Mouse (Mus musculus): ENCODE data around the gene Tgfb1i1. TPM values are rescaled to one million over a fixed set of nuclear protein-coding genes. Genes with fewer than 3 reads are reported as not detected.

Gene Tgfb1i1
- total RNA-seq (2014; rRNA removed) (9.4 and 9.7 TPM in 2 replicates), polyA plus RNA-seq (2015; fragmentation: Nextera tagmentation; extraction: Ambion mirVana) (18.5 and 22.1 TPM in 2 replicates)

GRCm38 (mm10) chr7:128246496-128247391 is at the start of gene Tgfb1i1:
Gene Tgfb1i1, plus strand, starts transcription at chr7:128246812.
- Histone ChIP-seq H3K27me3 (ENCODE audit: insufficient read depth, low read length) (peaks cover 5% of the 10 kb centered on the region; the same call in 1 of the 2 replicates), H3K4me1 (ENCODE audit: insufficient read depth) (no peaks in the 10 kb centered on the region), H3K36me3 (ENCODE audit: insufficient read depth) (peaks cover 28% of the 10 kb centered on the region), H3K4me3 (ENCODE audit: low read depth, low read length) (peak within 1 kb of the TSS; percentile 40), H3K4me2 (ENCODE audit: low read depth) (peak within 1 kb of the TSS; percentile 61), H3K9me3 (ENCODE audit: low read length) (no peaks in the 10 kb centered on the region), H3K27ac (ENCODE audit: low read depth, low read length) (peak within 1 kb of the TSS; percentile 81), H3K9ac (peak within 1 kb of the TSS; percentile 61)
- DNase-seq (peak; percentile 66), ATAC-seq (peak; percentile 75)
- 3% methylated on average over 28 of the region's 30 CpGs for WGBS
- no peak for TF ChIP-seq CTCF (IDR thresholded peaks at IDR 0.05; ENCODE audit: low read depth)

DNA sequence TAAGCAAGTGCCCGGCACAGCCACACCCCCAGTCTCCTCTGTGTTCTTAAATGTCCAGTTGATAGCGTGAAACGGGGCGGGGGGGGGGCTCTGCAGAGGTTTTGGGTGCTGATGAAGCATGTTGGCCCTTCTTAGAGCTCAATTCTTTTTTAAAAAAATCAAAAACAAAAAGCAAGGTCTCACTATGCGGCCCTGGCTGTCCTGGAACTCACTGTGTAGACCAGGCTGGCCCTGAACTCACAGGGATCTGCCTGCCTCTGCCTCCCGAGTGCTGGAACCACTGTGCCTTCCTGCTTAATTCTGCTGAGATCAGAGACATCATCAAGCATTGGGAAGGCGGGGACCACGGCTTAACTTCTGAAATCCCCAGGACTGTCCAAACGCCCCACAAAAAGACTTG is 45.0 kb upstream of the Tgfb1i1 start:
- H3K4me1 ChIP-seq (ENCODE audit: insufficient read depth), result no peaks in the 10 kb centered on the region
- TF ChIP-seq CTCF (IDR thresholded peaks at IDR 0.05; ENCODE audit: low read depth), result no peak
- H3K9ac ChIP-seq, result no peak overlapping the region
- H3K27me3 ChIP-seq (ENCODE audit: insufficient read depth, low read length), result no peaks in the 10 kb centered on the region
- H3K36me3 ChIP-seq (ENCODE audit: insufficient read depth), result no peaks in the 10 kb centered on the region
- ATAC-seq, result no peak
- WGBS, result 89% methylated on average over 9 of the region's 9 CpGs
- H3K4me2 ChIP-seq (ENCODE audit: low read depth), result no peak overlapping the region
- no peak overlapping the region for H3K4me3 ChIP-seq (ENCODE audit: low read depth, low read length)
- H3K9me3 ChIP-seq (ENCODE audit: low read length), result no peaks in the 10 kb centered on the region
- no peak for DNase-seq
- H3K27ac ChIP-seq (ENCODE audit: low read depth, low read length), result no peak overlapping the region

DNA sequence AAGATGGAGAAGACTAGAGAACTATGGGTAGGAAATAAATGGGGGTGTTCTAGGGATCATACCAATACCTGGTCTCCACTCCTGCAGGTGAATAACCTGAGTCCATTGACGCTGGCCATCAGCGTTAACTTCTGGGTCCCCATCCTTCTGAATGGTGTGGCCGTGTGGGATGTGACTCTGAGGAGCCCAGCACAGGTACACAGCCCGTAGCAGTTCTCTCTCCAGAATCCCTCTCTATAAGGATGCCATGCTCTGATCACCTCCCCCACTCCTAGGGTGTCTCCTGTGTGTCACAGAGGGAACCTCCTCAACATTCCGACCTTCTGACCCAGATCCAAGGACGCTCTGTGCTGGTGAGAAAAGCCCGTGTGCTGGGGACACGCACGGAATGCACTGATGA is 43.5 kb upstream of the Tgfb1i1 start:
- Histone ChIP-seq H3K27ac (ENCODE audit: low read depth, low read length) (no peak overlapping the region), H3K4me2 (ENCODE audit: low read depth) (no peak overlapping the region), H3K9ac (no peak overlapping the region), H3K4me3 (ENCODE audit: low read depth, low read length) (no peak overlapping the region), H3K36me3 (ENCODE audit: insufficient read depth) (no peaks in the 10 kb centered on the region), H3K9me3 (ENCODE audit: low read length) (no peaks in the 10 kb centered on the region), H3K4me1 (ENCODE audit: insufficient read depth) (no peaks in the 10 kb centered on the region), H3K27me3 (ENCODE audit: insufficient read depth, low read length) (no peaks in the 10 kb centered on the region)
- ATAC-seq (no peak), DNase-seq (no peak)
- 84% methylated on average over 9 of the region's 9 CpGs for WGBS
- no peak for TF ChIP-seq CTCF (IDR thresholded peaks at IDR 0.05; ENCODE audit: low read depth)

DNA sequence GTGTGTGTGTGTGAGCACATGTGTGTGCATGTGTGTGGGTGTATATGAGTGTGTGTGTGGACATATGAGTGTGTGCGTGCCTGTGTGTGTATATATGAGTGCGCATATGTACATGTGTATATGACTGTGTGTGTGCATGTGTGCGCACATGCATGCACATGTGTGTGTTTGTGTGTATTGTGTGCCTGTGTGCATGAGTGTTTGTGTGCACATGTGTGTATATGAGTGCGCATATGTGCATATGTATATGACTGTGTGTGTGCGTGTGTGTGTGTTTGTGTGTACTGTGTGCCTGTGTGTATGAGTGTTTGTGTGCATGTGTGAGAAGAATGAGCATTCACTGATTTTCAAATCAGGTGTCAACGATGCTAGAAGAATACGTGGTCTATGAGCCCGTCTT is 42.4 kb upstream of the Tgfb1i1 start:
- Histone ChIP-seq H3K27ac (ENCODE audit: low read depth, low read length) (no peak overlapping the region), H3K4me1 (ENCODE audit: insufficient read depth) (no peaks in the 10 kb centered on the region), H3K4me2 (ENCODE audit: low read depth) (no peak overlapping the region), H3K27me3 (ENCODE audit: insufficient read depth, low read length) (no peaks in the 10 kb centered on the region), H3K9ac (no peak overlapping the region), H3K9me3 (ENCODE audit: low read length) (no peaks in the 10 kb centered on the region), H3K4me3 (ENCODE audit: low read depth, low read length) (no peak overlapping the region), H3K36me3 (ENCODE audit: insufficient read depth) (no peaks in the 10 kb centered on the region)
- 85% methylated on average over 8 of the region's 8 CpGs for WGBS
- ATAC-seq, result no peak
- DNase-seq, result no peak
- TF ChIP-seq CTCF (IDR thresholded peaks at IDR 0.05; ENCODE audit: low read depth), result no peak

GRCm38 (mm10) chr7:128205695-128206094 is 40.9 kb upstream of the Tgfb1i1 start:
- Histone ChIP-seq H3K4me2 (ENCODE audit: low read depth) (no peak overlapping the region), H3K9ac (no peak overlapping the region), H3K4me1 (ENCODE audit: insufficient read depth) (no peaks in the 10 kb centered on the region), H3K9me3 (ENCODE audit: low read length) (no peaks in the 10 kb centered on the region), H3K27me3 (ENCODE audit: insufficient read depth, low read length) (no peaks in the 10 kb centered on the region), H3K4me3 (ENCODE audit: low read depth, low read length) (no peak overlapping the region), H3K36me3 (ENCODE audit: insufficient read depth) (no peaks in the 10 kb centered on the region), H3K27ac (ENCODE audit: low read depth, low read length) (no peak overlapping the region)
- DNase-seq (no peak), ATAC-seq (no peak)
- TF ChIP-seq CTCF (IDR thresholded peaks at IDR 0.05; ENCODE audit: low read depth), result no peak
- 88% methylated on average over 18 of the region's 18 CpGs for WGBS

DNA sequence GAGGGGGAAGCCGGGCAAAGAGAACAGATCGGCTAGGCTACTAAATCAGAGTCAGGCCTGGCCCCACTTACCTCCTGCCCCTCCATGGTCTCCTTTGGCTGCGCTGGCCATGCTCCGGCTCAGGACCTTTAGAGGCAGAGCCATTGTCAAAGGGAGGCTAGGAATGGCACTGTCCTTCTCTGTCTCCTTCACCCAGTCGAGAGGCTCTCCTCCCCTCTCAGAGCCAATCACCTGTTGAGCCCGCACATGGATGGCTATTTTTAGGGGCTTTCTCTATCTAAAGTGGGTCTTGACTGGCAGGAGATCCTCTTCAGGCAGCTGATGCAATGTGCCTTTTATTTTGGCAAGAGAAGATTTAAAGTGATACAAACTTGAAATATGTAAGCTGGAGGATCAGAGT is 40.5 kb upstream of the Tgfb1i1 start, which contains the start of gene Cox6a2:
TSS of gene Cox6a2 (minus strand) at position 236 of the 400 bp plus-strand sequence.
- no peak for DNase-seq
- no peaks in the 10 kb centered on the region for H3K9me3 ChIP-seq (ENCODE audit: low read length)
- no peak within 1 kb of the TSS for H3K4me3 ChIP-seq (ENCODE audit: low read depth, low read length)
- H3K27ac ChIP-seq (ENCODE audit: low read depth, low read length), result no peak within 1 kb of the TSS
- no peak for ATAC-seq
- TF ChIP-seq CTCF (IDR thresholded peaks at IDR 0.05; ENCODE audit: low read depth), result no peak
- no peak within 1 kb of the TSS for H3K9ac ChIP-seq
- no peaks in the 10 kb centered on the region for H3K4me1 ChIP-seq (ENCODE audit: insufficient read depth)
- WGBS, result 74% methylated on average over 6 of the region's 6 CpGs
- H3K36me3 ChIP-seq (ENCODE audit: insufficient read depth), result no peaks in the 10 kb centered on the region
- H3K4me2 ChIP-seq (ENCODE audit: low read depth), result no peak within 1 kb of the TSS
- no peaks in the 10 kb centered on the region for H3K27me3 ChIP-seq (ENCODE audit: insufficient read depth, low read length)

GRCm38 (mm10) chr7:128208187-128208586 is 38.4 kb upstream of the Tgfb1i1 start:
- Histone ChIP-seq H3K27me3 (ENCODE audit: insufficient read depth, low read length) (no peaks in the 10 kb centered on the region), H3K9ac (no peak overlapping the region), H3K4me2 (ENCODE audit: low read depth) (no peak overlapping the region), H3K27ac (ENCODE audit: low read depth, low read length) (no peak overlapping the region), H3K36me3 (ENCODE audit: insufficient read depth) (no peaks in the 10 kb centered on the region), H3K4me1 (ENCODE audit: insufficient read depth) (no peaks in the 10 kb centered on the region), H3K4me3 (ENCODE audit: low read depth, low read length) (no peak overlapping the region), H3K9me3 (ENCODE audit: low read length) (no peaks in the 10 kb centered on the region)
- peak; percentile 38; the same call in 1 of the 2 replicates for ATAC-seq
- TF ChIP-seq CTCF (IDR thresholded peaks at IDR 0.05; ENCODE audit: low read depth), result peak; percentile 95
- WGBS, result 11% methylated on average over 4 of the region's 4 CpGs
- peak; percentile 82 for DNase-seq

Data from forebrain, postnatal 0 days (tissue).